Mouse (Mus musculus) limb, embryonic 12.5 days (tissue): ENCODE measurements around the gene Ccdc12. TPM values are rescaled to one million over a fixed set of nuclear protein-coding genes. Genes with fewer than 3 reads are reported as not detected.

ENCODE experiments used
- ATAC-seq: fragments of 200-750 bp; cut with Nextera tagmentation; 2 replicates; pipeline ENCODE4 v1.8.0; 2017; ENCODE audit warnings: low read depth, moderate TSS enrichment; ENCODE audit not compliant: insufficient number of reproducible peaks, insufficient read depth, low FRiP score, low TSS enrichment
- H3K27ac ChIP-seq: fragments of 300-500 bp; sonication (generic); 2 replicates; pipeline ENCODE4 v1.5.1; 2016; ENCODE audit warnings: mild to moderate bottlenecking, moderate library complexity
- H3K27me3 ChIP-seq: fragments of 300-500 bp; sonication (generic); 2 replicates; pipeline ENCODE4 v1.6.1; 2016; ENCODE audit warnings: mild to moderate bottlenecking, moderate library complexity
- H3K36me3 ChIP-seq: fragments of 300-500 bp; sonication (generic); 2 replicates; pipeline ENCODE4 v1.6.1; 2016; ENCODE audit warnings: mild to moderate bottlenecking, moderate library complexity
- H3K4me1 ChIP-seq: fragments of 300-500 bp; sonication (generic); replicated peaks from 2 replicates; pipeline ENCODE4 v1.6.1; 2016
- H3K4me2 ChIP-seq: fragments of 300-500 bp; sonication (generic); 2 replicates; pipeline ENCODE4 v1.6.1; 2016; ENCODE audit warnings: mild to moderate bottlenecking, moderate library complexity
- H3K4me3 ChIP-seq: fragments of 300-500 bp; sonication (generic); replicated peaks from 2 replicates; pipeline ENCODE4 v1.5.1; 2016; ENCODE audit warnings: mild to moderate bottlenecking
- H3K9ac ChIP-seq: fragments of 300-500 bp; sonication (generic); replicated peaks from 2 replicates; pipeline ENCODE4 v1.6.1; 2016; ENCODE audit warnings: mild to moderate bottlenecking, moderate library complexity
- H3K9me3 ChIP-seq: fragments of 300-500 bp; sonication (generic); 2 replicates; pipeline ENCODE4 v1.6.1; 2016; ENCODE audit warnings: mild to moderate bottlenecking, moderate library complexity
- WGBS: fragments of 180-500 bp; shearing (Covaris S2); methylation state at CpG from one replicate; pipeline ENCODE4 v1.1.7; 2016; 5-methylcytosine and 5-hydroxymethylcytosine counted together
- polyA plus RNA-seq: library from polyadenylated mRNA; unstranded; fragments of >200 nt; fragmentation: Nextera tagmentation; extraction: Ambion mirVana; gene quantifications from 2 replicates; pipeline ENCODE4 v1.2.1, GENCODE M21; 2016

Gene Ccdc12
- 126 and 133 TPM in 2 replicates for polyA plus RNA-seq

- H3K36me3 ChIP-seq = 0 out of 2 replicates have a peak, but pooled peaks cover 5% of the 10 kb centered on the region
- H3K27ac ChIP-seq = peak within 1 kb of the TSS; percentile 83
- WGBS = under 1% methylated on average over 52 of the region's 52 CpGs
- H3K4me1 ChIP-seq = peaks cover 32% of the 10 kb centered on the region
- H3K9me3 ChIP-seq = no peaks in the 10 kb centered on the region
- H3K27me3 ChIP-seq = peaks cover 28% of the 10 kb centered on the region
- ATAC-seq = peak; percentile 96
- H3K4me3 ChIP-seq = peak within 1 kb of the TSS; percentile 67
- peak within 1 kb of the TSS; percentile 69 for H3K4me2 ChIP-seq
- peak within 1 kb of the TSS; percentile 73 for H3K9ac ChIP-seq
Observed at GRCm38 (mm10) chr9:110656249-110657221, at the start of gene Ccdc12. Ccdc12 (plus strand) TSS chr9:110656503.

GRCm38 (mm10) chr9:110611471-110611870, 44.8 kb upstream of the Ccdc12 start:
- no peak overlapping the region for H3K27ac ChIP-seq
- WGBS = 90% methylated on average over 3 of the region's 3 CpGs
- H3K36me3 ChIP-seq = peaks cover 85% of the 10 kb centered on the region
- no peaks in the 10 kb centered on the region for H3K27me3 ChIP-seq
- ATAC-seq = no peak
- no peak overlapping the region for H3K4me3 ChIP-seq
- no peaks in the 10 kb centered on the region for H3K4me1 ChIP-seq
- no peak overlapping the region for H3K4me2 ChIP-seq
- H3K9me3 ChIP-seq = no peaks in the 10 kb centered on the region
- H3K9ac ChIP-seq = no peak overlapping the region

GRCm38 (mm10) chr9:110617081-110617480, 39.2 kb upstream of the Ccdc12 start:
- Histone ChIP-seq H3K27ac (no peak overlapping the region), H3K36me3 (peaks cover 97% of the 10 kb centered on the region), H3K4me3 (no peak overlapping the region), H3K9ac (no peak overlapping the region), H3K4me1 (no peaks in the 10 kb centered on the region), H3K9me3 (no peaks in the 10 kb centered on the region), H3K27me3 (no peaks in the 10 kb centered on the region), H3K4me2 (no peak overlapping the region)
- WGBS = 86% methylated on average over 3 of the region's 3 CpGs
- no peak for ATAC-seq

DNA sequence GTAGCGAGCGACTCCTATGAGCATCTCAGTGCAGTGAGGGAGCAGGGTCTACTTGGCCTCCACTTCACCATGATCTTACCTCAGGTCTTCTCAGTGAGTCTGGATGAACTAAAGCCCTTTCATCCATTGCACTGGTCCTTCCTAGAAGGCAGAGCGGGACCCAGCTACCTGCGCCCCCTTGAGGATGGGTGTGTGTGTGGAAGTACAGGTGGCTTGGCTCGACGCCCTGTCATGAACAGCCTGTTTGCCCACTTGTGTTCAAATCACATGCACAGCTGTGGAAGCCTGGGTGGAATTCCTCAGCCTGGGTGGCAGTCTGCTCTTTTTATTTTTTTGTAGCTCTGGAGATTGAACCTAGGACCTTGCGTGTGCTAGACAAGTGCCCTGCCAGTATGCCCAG, 36.1 kb upstream of the Ccdc12 start:
- Histone ChIP-seq H3K36me3 (peaks cover 78% of the 10 kb centered on the region), H3K4me1 (peaks cover 17% of the 10 kb centered on the region), H3K9ac (no peak overlapping the region), H3K4me2 (no peak overlapping the region), H3K9me3 (no peaks in the 10 kb centered on the region), H3K4me3 (no peak overlapping the region), H3K27ac (no peak overlapping the region), H3K27me3 (no peaks in the 10 kb centered on the region)
- no peak for ATAC-seq
- 91% methylated on average over 7 of the region's 7 CpGs for WGBS

GRCm38 (mm10) chr9:110620685-110621084, 35.6 kb upstream of the Ccdc12 start:
- Histone ChIP-seq H3K9me3 (no peaks in the 10 kb centered on the region), H3K27me3 (no peaks in the 10 kb centered on the region), H3K4me2 (no peak overlapping the region), H3K4me1 (peaks cover 21% of the 10 kb centered on the region), H3K27ac (no peak overlapping the region), H3K9ac (no peak overlapping the region), H3K4me3 (no peak overlapping the region), H3K36me3 (peaks cover 73% of the 10 kb centered on the region)
- no peak for ATAC-seq
- WGBS = 95% methylated on average over 7 of the region's 7 CpGs

GRCm38 (mm10) chr9:110622621-110623219, 33.6 kb upstream of the Ccdc12 start:
- ATAC-seq = no peak
- Histone ChIP-seq H3K4me2 (peak overlapping the region; percentile 85; the same call in 1 of the 2 replicates), H3K27me3 (peaks cover 4% of the 10 kb centered on the region), H3K27ac (no peak overlapping the region), H3K4me1 (peaks cover 21% of the 10 kb centered on the region), H3K4me3 (0 out of 2 replicates have a peak overlapping the region, but pooled peaks have one; percentile 54), H3K36me3 (peaks cover 53% of the 10 kb centered on the region), H3K9me3 (no peaks in the 10 kb centered on the region), H3K9ac (no peak overlapping the region)
- WGBS = 85% methylated on average over 12 of the region's 12 CpGs

- no peak for ATAC-seq
- peak overlapping the region; percentile 90 for H3K27ac ChIP-seq
- peak overlapping the region; percentile 85 for H3K4me2 ChIP-seq
- H3K27me3 ChIP-seq = peaks cover 6% of the 10 kb centered on the region
- H3K9me3 ChIP-seq = no peaks in the 10 kb centered on the region
- H3K4me3 ChIP-seq = peak overlapping the region; percentile 54
- peaks cover 21% of the 10 kb centered on the region for H3K4me1 ChIP-seq
- peaks cover 44% of the 10 kb centered on the region for H3K36me3 ChIP-seq
- peak overlapping the region; percentile 56 for H3K9ac ChIP-seq
- 36% methylated on average over 8 of the region's 8 CpGs for WGBS
Observed at GRCm38 (mm10) chr9:110623416-110624195, 32.7 kb upstream of the Ccdc12 start.

- no peaks in the 10 kb centered on the region for H3K9me3 ChIP-seq
- H3K4me3 ChIP-seq = peak within 1 kb of the TSS; percentile 54
- ATAC-seq = peak; percentile 85
- H3K4me1 ChIP-seq = peaks cover 21% of the 10 kb centered on the region
- H3K4me2 ChIP-seq = peak within 1 kb of the TSS; percentile 85
- H3K27ac ChIP-seq = peak within 1 kb of the TSS; percentile 90
- peak within 1 kb of the TSS; percentile 73 for H3K9ac ChIP-seq
- H3K27me3 ChIP-seq = peaks cover 10% of the 10 kb centered on the region
- peaks cover 34% of the 10 kb centered on the region for H3K36me3 ChIP-seq
- 1% methylated on average over 41 of the region's 41 CpGs for WGBS
Observed at GRCm38 (mm10) chr9:110624361-110625166, 31.7 kb upstream of the Ccdc12 start, which contains the start of gene Nradd. Nradd (minus strand) TSS chr9:110624452.

GRCm38 (mm10) chr9:110625350-110625908, 30.9 kb upstream of the Ccdc12 start:
- Histone ChIP-seq H3K36me3 (peaks cover 26% of the 10 kb centered on the region), H3K9ac (peak overlapping the region; percentile 73), H3K4me2 (peak overlapping the region; percentile 85), H3K4me3 (peak overlapping the region; percentile 54), H3K27me3 (peaks cover 18% of the 10 kb centered on the region), H3K9me3 (no peaks in the 10 kb centered on the region), H3K27ac (peak overlapping the region; percentile 90), H3K4me1 (peaks cover 21% of the 10 kb centered on the region)
- WGBS = 65% methylated on average over 11 of the region's 11 CpGs
- 0 out of 2 replicates have a peak, but pooled peaks have one; percentile 7 for ATAC-seq

DNA sequence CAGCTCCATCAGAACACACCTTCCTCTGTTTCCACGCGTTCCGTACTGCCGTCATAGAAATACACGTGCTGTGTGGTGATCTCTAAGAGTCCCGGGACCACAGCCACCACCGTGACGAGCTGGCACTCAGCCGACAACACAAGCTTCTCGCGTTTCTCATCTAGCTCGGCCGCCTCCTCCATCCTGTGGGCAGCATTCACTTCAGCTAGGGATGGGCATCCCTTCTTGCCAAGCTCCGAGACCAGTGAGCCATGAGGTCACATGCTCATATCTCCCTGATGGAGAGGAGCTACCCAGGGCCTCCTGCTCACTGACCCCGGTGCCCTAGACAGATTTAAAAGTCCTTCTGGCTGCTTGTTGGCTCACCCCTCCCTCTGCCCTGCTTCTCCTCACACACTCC, 26.1 kb upstream of the Ccdc12 start:
- WGBS = 84% methylated on average over 15 of the region's 15 CpGs

More for the DNA sequence above, 26.1 kb upstream of the Ccdc12 start:
- no peaks in the 10 kb centered on the region for H3K36me3 ChIP-seq
- no peak overlapping the region for H3K4me2 ChIP-seq
- H3K4me3 ChIP-seq = no peak overlapping the region
- no peak overlapping the region for H3K9ac ChIP-seq
- H3K4me1 ChIP-seq = peaks cover 21% of the 10 kb centered on the region
- H3K9me3 ChIP-seq = no peaks in the 10 kb centered on the region
- H3K27ac ChIP-seq = no peak overlapping the region
- ATAC-seq = no peak
- peaks cover 64% of the 10 kb centered on the region for H3K27me3 ChIP-seq
